Mouse (Mus musculus): ENCODE measurements around the gene Kansl1. TPM values are rescaled to one million over a fixed set of nuclear protein-coding genes. Genes with fewer than 3 reads are reported as not detected.

Kansl1 gene
- total and polyA plus RNA-seq, 3 experiments: 17.3 to 48.4 (median 24.7) TPM

- no peak overlapping the region for H3K27ac ChIP-seq (ENCODE audit: insufficient read depth, low read depth)
- no peak overlapping the region for H3K4me3 ChIP-seq (replicated peaks in 1 of 3; ENCODE audit: low read depth in 2 of 3, low read length in 2 of 3, poor library complexity in 1 of 3)
- DNase-seq (ENCODE audit: extremely low read depth): no peak
- TF ChIP-seq UBTF (IDR thresholded peaks at IDR 0.05; ENCODE audit: low read depth, low read length): no peak
- no peak for TF ChIP-seq MYC (IDR thresholded peaks at IDR 0.05; ENCODE audit: low read depth, low read length)
- TF ChIP-seq NRF1 (IDR thresholded peaks at IDR 0.05; ENCODE audit: low read depth, low read length): no peak
- no peak for TF ChIP-seq JUND (conservative IDR thresholded peaks at IDR 0.05; ENCODE audit: low read depth, low read length)
- no peak for TF ChIP-seq EP300 (IDR thresholded peaks at IDR 0.05; ENCODE audit: low read length)
- TF ChIP-seq E2F4 (IDR thresholded peaks at IDR 0.05; ENCODE audit: insufficient replicate concordance, low read depth, low read length): no peak
- no peak for TF ChIP-seq JUN (IDR thresholded peaks at IDR 0.05; ENCODE audit: insufficient read depth, low read depth, low read length)
- no peak for TF ChIP-seq TBP (conservative IDR thresholded peaks at IDR 0.05; ENCODE audit: low read depth, low read length)
- no peak for TF ChIP-seq MEF2A (IDR thresholded peaks at IDR 0.05; ENCODE audit: borderline replicate concordance, low read depth, low read length)
- TF ChIP-seq TCF12 (IDR thresholded peaks at IDR 0.05; ENCODE audit: low read depth, low read length): no peak
- no peak for TF ChIP-seq CTCF (conservative IDR thresholded peaks at IDR 0.05 in 1 of 2, IDR thresholded peaks at IDR 0.05 in 1 of 2; ENCODE audit: low read depth in 2 of 2, low read length in 2 of 2)
- TF ChIP-seq MAX (IDR thresholded peaks at IDR 0.05; ENCODE audit: low read length): no peak
- no peak for TF ChIP-seq ZC3H11A (IDR thresholded peaks at IDR 0.05; ENCODE audit: low read depth, low read length)
- TF ChIP-seq ZMIZ1 (IDR thresholded peaks at IDR 0.05; ENCODE audit: low read depth, low read length): no peak
- no peak for TF ChIP-seq IRF4 (IDR thresholded peaks at IDR 0.05; ENCODE audit: low read depth, low read length)
- no peak for TF ChIP-seq ELF1 (IDR thresholded peaks at IDR 0.05; ENCODE audit: low read depth, low read length)
- TF ChIP-seq KAT2A (IDR thresholded peaks at IDR 0.05; ENCODE audit: insufficient replicate concordance, low read length): no peak
- TF ChIP-seq SIN3A (IDR thresholded peaks at IDR 0.05; ENCODE audit: low read length): no peak
- TF ChIP-seq POLR2AphosphoS2 (IDR thresholded peaks at IDR 0.05; ENCODE audit: low read depth, low read length): no peak
- no peak for TF ChIP-seq PAX5 (IDR thresholded peaks at IDR 0.05; ENCODE audit: low read length)
- dilution Hi-C loops (cut with MboI; ENCODE audit: extremely low pct_ligation_motif_present, extremely low pct_unique_long_range_greater_than_20kb, low sequenced_read_pairs) (no loop called here), in situ Hi-C loops (cut with MboI; ENCODE audit: low pct_ligation_motif_present, low pct_unique_long_range_greater_than_20kb, low sequenced_read_pairs) (no loop called here)
- H3K79me2 ChIP-seq (replicated peaks; ENCODE audit: control insufficient read depth, extremely low read depth, insufficient read depth, poor library complexity, severe bottlenecking): no peaks in the 10 kb centered on the region
- no peak overlapping the region for H3K4me2 ChIP-seq (ENCODE audit: insufficient read depth, low read depth, poor library complexity, severe bottlenecking)
- H3K36me3 ChIP-seq (replicated peaks in 1 of 2; ENCODE audit: control insufficient read depth in 1 of 2, insufficient read depth in 1 of 2, low read length in 1 of 2): no peaks in the 10 kb centered on the region
- H3K9me3 ChIP-seq (replicated peaks; ENCODE audit: low read length): no peaks in the 10 kb centered on the region
- H3K4me1 ChIP-seq (ENCODE audit: control insufficient read depth in 1 of 2, insufficient read depth in 2 of 2): peaks cover 2 to 10% of the 10 kb centered on the region in 2 experiments; a peak in 2 of 4 replicates
- no peak overlapping the region for H3K9ac ChIP-seq (ENCODE audit: insufficient read depth, low read depth)
- H3K27me3 ChIP-seq (replicated peaks): no peaks in the 10 kb centered on the region
These were observed 151.0 kb downstream of the Kansl1 start for GRCm38 (mm10) chr11:104317631-104318030.

- no peak for TF ChIP-seq TCF12 (IDR thresholded peaks at IDR 0.05; ENCODE audit: low read depth, low read length)
- no peak for TF ChIP-seq POLR2AphosphoS2 (IDR thresholded peaks at IDR 0.05; ENCODE audit: low read depth, low read length)
- no peak for TF ChIP-seq ZNF384 (IDR thresholded peaks at IDR 0.05; ENCODE audit: low read depth, low read length)
- TF ChIP-seq RCOR1 (conservative IDR thresholded peaks at IDR 0.05; ENCODE audit: low read depth, low read length): no peak
- TF ChIP-seq IRF4 (IDR thresholded peaks at IDR 0.05; ENCODE audit: low read depth, low read length): no peak
- no peak for TF ChIP-seq ETS1 (conservative IDR thresholded peaks at IDR 0.05; ENCODE audit: low read depth, low read length)
- no peak for TF ChIP-seq USF1 (IDR thresholded peaks at IDR 0.05; ENCODE audit: low read depth, low read length)
- TF ChIP-seq KAT2A (IDR thresholded peaks at IDR 0.05; ENCODE audit: insufficient replicate concordance, low read length): no peak
- no peak for TF ChIP-seq JUND (conservative IDR thresholded peaks at IDR 0.05; ENCODE audit: low read depth, low read length)
- TF ChIP-seq CHD1 (IDR thresholded peaks at IDR 0.05; ENCODE audit: low read depth, low read length): no peak
- TF ChIP-seq MYC (IDR thresholded peaks at IDR 0.05; ENCODE audit: low read depth, low read length): no peak
- TF ChIP-seq EP300 (IDR thresholded peaks at IDR 0.05; ENCODE audit: low read length): no peak
- no peak for TF ChIP-seq MAX (IDR thresholded peaks at IDR 0.05; ENCODE audit: low read length)
- TF ChIP-seq SIN3A (IDR thresholded peaks at IDR 0.05; ENCODE audit: low read length): no peak
- TF ChIP-seq PAX5 (IDR thresholded peaks at IDR 0.05; ENCODE audit: low read length): no peak
- TF ChIP-seq MAZ (IDR thresholded peaks at IDR 0.05; ENCODE audit: low read depth, low read length): no peak
- TF ChIP-seq MAFK (IDR thresholded peaks at IDR 0.05; ENCODE audit: insufficient replicate concordance, low read length): no peak
- no peak for TF ChIP-seq BHLHE40 (IDR thresholded peaks at IDR 0.05; ENCODE audit: low read depth, low read length)
- Histone ChIP-seq H3K4me1 (ENCODE audit: control insufficient read depth in 1 of 2, insufficient read depth in 2 of 2) (peaks cover 2 to 13% of the 10 kb centered on the region in 2 experiments; a peak in 2 of 4 replicates), H3K9ac (ENCODE audit: insufficient read depth, low read depth) (no peak overlapping the region), H3K4me3 (replicated peaks in 1 of 3; ENCODE audit: low read depth in 2 of 3, low read length in 2 of 3, poor library complexity in 1 of 3) (no peak overlapping the region), H3K27ac (ENCODE audit: insufficient read depth, low read depth) (no peak overlapping the region), H3K36me3 (replicated peaks in 1 of 2; ENCODE audit: control insufficient read depth in 1 of 2, insufficient read depth in 1 of 2, low read length in 1 of 2) (no peaks in the 10 kb centered on the region), H3K4me2 (ENCODE audit: insufficient read depth, low read depth, poor library complexity, severe bottlenecking) (no peak overlapping the region), H3K79me2 (replicated peaks; ENCODE audit: control insufficient read depth, extremely low read depth, insufficient read depth, poor library complexity, severe bottlenecking) (no peaks in the 10 kb centered on the region), H3K9me3 (replicated peaks; ENCODE audit: low read length) (no peaks in the 10 kb centered on the region), H3K27me3 (replicated peaks) (no peaks in the 10 kb centered on the region)
- dilution Hi-C loops (cut with MboI; ENCODE audit: extremely low pct_ligation_motif_present, extremely low pct_unique_long_range_greater_than_20kb, low sequenced_read_pairs): no loop called here
- no peak for DNase-seq (ENCODE audit: extremely low read depth)
- in situ Hi-C loops (cut with MboI; ENCODE audit: low pct_ligation_motif_present, low pct_unique_long_range_greater_than_20kb, low sequenced_read_pairs): no loop called here
These were observed 151.8 kb downstream of the Kansl1 start for GRCm38 (mm10) chr11:104316685-104317400.

Measured in CH12.LX (cell line).